Mouse (Mus musculus) heart, postnatal 0 days (tissue): ENCODE results near the gene Gm10490.

Experiments
- CTCF ChIP-seq: IDR thresholded peaks from 2 replicates; pipeline ENCODE4 v1.5.1; 2016; ENCODE audit warnings: antibody characterized with exemption, control low read depth, low read depth
- EP300 ChIP-seq: IDR thresholded peaks from 2 replicates; pipeline ENCODE4 v1.6.1; 2016; ENCODE audit warnings: antibody characterized with exemption, low read depth

GRCm38 (mm10) chrX:7922032-7922431 is 12.7 kb downstream of the Gm10490 start:
- no peak for TF ChIP-seq CTCF
- no peak for TF ChIP-seq EP300
